Mouse (Mus musculus): ENCODE results near the gene Tgfb2.

Tgfb2 gene

DNA sequence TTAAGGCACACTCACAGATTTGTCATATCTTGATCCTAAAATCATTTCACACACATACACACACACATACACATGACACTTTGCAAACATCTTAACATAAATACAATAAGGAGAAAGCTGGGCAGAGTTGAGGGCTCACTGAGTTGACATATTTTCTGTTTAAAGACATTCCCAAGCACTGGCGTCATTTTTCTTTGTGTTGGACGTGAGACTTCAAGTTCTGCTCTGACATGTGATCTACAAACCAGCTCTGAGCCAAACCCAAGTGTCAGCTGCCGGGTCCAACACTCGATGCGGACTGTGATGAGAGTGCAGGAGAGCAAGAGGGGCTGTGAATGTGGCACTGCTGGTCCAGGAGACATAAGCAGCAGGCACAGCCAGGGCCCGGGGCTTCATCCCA lies 123.7 kb downstream of the Tgfb2 start:
- DNase-seq (ENCODE audit: low spot score): no peak

DNA sequence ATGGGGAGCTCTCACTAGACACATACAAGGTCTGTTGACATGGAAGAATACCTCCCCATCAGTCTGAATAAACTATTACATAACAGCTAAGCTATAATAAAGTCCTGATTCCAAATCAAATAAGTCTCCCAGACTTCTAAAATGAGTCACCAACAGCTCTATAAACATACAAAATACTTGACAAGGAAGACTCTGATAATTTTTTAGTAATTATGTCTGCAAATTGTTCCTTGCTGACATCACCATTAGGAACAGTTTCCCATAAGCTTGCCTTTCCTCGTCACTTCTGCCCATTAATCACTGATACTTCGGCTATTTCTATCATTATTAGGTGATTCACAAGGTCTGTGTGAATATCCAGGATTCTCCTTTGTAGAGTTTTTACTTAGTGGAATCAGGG lies 124.1 kb downstream of the Tgfb2 start:
- DNase-seq (ENCODE audit: low spot score): no peak

GRCm38 (mm10) chr1:186581114-186581513 lies 124.7 kb downstream of the Tgfb2 start:
- no peak for DNase-seq (ENCODE audit: low spot score)

GRCm38 (mm10) chr1:186577302-186577701 lies 128.5 kb downstream of the Tgfb2 start:
- no peak for DNase-seq (ENCODE audit: low spot score)

DNA sequence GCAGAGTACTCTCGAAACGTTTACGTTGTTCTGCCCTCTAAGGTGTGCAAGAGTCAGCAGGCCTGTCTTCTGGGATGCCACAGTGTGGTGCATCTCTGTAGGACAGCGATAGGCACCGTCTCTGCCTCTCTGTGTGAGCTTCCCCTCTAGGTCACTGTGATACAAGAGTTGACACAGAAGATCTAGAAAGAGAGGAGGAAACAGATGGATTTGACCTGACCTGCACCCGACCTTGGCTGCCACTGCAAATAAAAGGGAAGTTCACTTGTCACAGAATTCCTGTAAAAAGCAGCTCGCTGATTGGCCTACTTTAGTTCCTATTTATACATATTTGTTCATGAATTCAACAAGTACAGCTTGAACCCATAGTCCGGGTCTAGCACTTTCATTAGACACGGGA lies 130.2 kb downstream of the Tgfb2 start:
- DNase-seq (ENCODE audit: low spot score): no peak

DNA sequence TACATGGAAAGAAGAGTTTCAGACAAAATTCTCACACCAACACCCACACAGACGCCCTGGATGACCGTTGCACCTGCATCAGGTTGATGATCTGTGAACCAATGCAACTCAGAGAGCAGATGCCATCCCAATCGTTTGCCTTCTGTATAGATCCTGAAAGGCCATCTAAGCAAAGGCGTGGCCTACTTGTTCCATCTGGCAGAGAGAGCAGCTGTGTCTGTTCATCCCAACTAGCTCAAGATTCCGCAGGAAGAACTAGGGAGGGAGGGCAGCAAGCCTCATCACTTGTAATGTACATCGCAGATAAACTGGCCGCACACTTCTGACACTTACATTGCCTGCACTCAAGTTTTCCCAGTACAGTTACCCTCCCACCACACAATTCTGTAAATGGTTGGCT lies 130.7 kb downstream of the Tgfb2 start:
- DNase-seq (ENCODE audit: low spot score): no peak
